Mouse (Mus musculus): ENCODE data around the gene Yaf2. TPM values are rescaled to one million over a fixed set of nuclear protein-coding genes. Genes with fewer than 3 reads are reported as not detected.

The Yaf2 gene
- total RNA-seq, 2 experiments from 2014 or later: 101 to 102 TPM

GRCm38 (mm10) chr15:93298197-93298596 lies 38.5 kb downstream of the Yaf2 start:
- no peak for DNase-seq (ENCODE audit: low spot score in 2 of 2)
- intact Hi-C loops (cut with DNase I): no loop called here

GRCm38 (mm10) chr15:93294483-93294882 lies 42.3 kb downstream of the Yaf2 start:
- intact Hi-C loops (cut with DNase I): no loop called here
- DNase-seq (ENCODE audit: low spot score in 2 of 2): no peak

- no peak for DNase-seq (ENCODE audit: low spot score in 2 of 2)
- intact Hi-C loops (cut with DNase I): no loop called here
These were observed 48.4 kb downstream of the Yaf2 start for GRCm38 (mm10) chr15:93288321-93288720.

GRCm38 (mm10) chr15:93287628-93288027 lies 49.1 kb downstream of the Yaf2 start:
- intact Hi-C loops (cut with DNase I): no loop called here
- no peak for DNase-seq (ENCODE audit: low spot score in 2 of 2)

- intact Hi-C loops (cut with DNase I): no loop called here
- no peak for DNase-seq (ENCODE audit: low spot score in 2 of 2)
These were observed 51.5 kb downstream of the Yaf2 start for GRCm38 (mm10) chr15:93285244-93285643.

- DNase-seq (ENCODE audit: low spot score in 2 of 2): no peak
- intact Hi-C loops (cut with DNase I): no loop called here
These were observed 52.4 kb downstream of the Yaf2 start for GRCm38 (mm10) chr15:93284326-93284725.

- DNase-seq (ENCODE audit: low spot score in 2 of 2): peak in 1 of 2 experiments; percentile 25
- intact Hi-C loops (cut with DNase I): no loop called here
These were observed 53.4 kb downstream of the Yaf2 start for GRCm38 (mm10) chr15:93283349-93283748.

- peak in 1 of 2 experiments; percentile 9 for DNase-seq (ENCODE audit: low spot score in 2 of 2)
- intact Hi-C loops (cut with DNase I): loop anchor here (5.0 kb wide), 2 partner anchors 61 to 121 kb away; partner anchors contain the start of genes Pphln1, Yaf2 and Zcrb1
These were observed 60.5 kb downstream of the Yaf2 start for GRCm38 (mm10) chr15:93276276-93276675.

- peak in 1 of 2 experiments; percentile 40 for DNase-seq (ENCODE audit: low spot score in 2 of 2)
- intact Hi-C loops (cut with DNase I): loop anchor here (5.0 kb wide), 2 partner anchors 62 to 122 kb away; partner anchors contain the start of genes Pphln1, Yaf2 and Zcrb1
These were observed 61.1 kb downstream of the Yaf2 start for GRCm38 (mm10) chr15:93275623-93276022.

- intact Hi-C loops (cut with DNase I): loop anchor here (5.0 kb wide), 2 partner anchors 62 to 122 kb away; partner anchors contain the start of genes Pphln1, Yaf2 and Zcrb1
These were observed 61.8 kb downstream of the Yaf2 start, which contains the start of gene Gxylt1 for GRCm38 (mm10) chr15:93274679-93275583. Gxylt1 (minus strand) TSS chr15:93275179.

GRCm38 (mm10) chr15:93273788-93274678 lies 62.7 kb downstream of the Yaf2 start:
- intact Hi-C loops (cut with DNase I): no loop called here
- no peak for DNase-seq (ENCODE audit: low spot score in 2 of 2)

More at GRCm38 (mm10) chr15:93274679-93275583, 61.8 kb downstream of the Yaf2 start, which contains the start of gene Gxylt1:
- DNase-seq (ENCODE audit: low spot score in 2 of 2): peak; percentile 98

GRCm38 (mm10) chr15:93272948-93273347 lies 63.8 kb downstream of the Yaf2 start:
- intact Hi-C loops (cut with DNase I): no loop called here
- DNase-seq (ENCODE audit: low spot score in 2 of 2): no peak

- no peak for DNase-seq (ENCODE audit: low spot score in 2 of 2)
- intact Hi-C loops (cut with DNase I): no loop called here
These were observed 66.4 kb downstream of the Yaf2 start for GRCm38 (mm10) chr15:93270289-93270855.

- intact Hi-C loops (cut with DNase I): loop anchor here (5.0 kb wide), 2 partner anchors 168 to 308 kb away; no protein-coding TSS in a partner anchor
- no peak for DNase-seq (ENCODE audit: low spot score in 2 of 2)
These were observed 67.2 kb downstream of the Yaf2 start for GRCm38 (mm10) chr15:93269572-93269971.

- intact Hi-C loops (cut with DNase I): loop anchor here (5.0 kb wide), 2 partner anchors 169 to 309 kb away; no protein-coding TSS in a partner anchor
- DNase-seq (ENCODE audit: low spot score in 2 of 2): no peak
These were observed 68.7 kb downstream of the Yaf2 start for GRCm38 (mm10) chr15:93268001-93268400.

GRCm38 (mm10) chr15:93267479-93267878 lies 69.3 kb downstream of the Yaf2 start:
- DNase-seq (ENCODE audit: low spot score in 2 of 2): no peak
- intact Hi-C loops (cut with DNase I): loop anchor here (5.0 kb wide), 2 partner anchors 170 to 310 kb away; no protein-coding TSS in a partner anchor

- intact Hi-C loops (cut with DNase I): loop anchor here (5.0 kb wide), 2 partner anchors 171 to 311 kb away; no protein-coding TSS in a partner anchor
- no peak for DNase-seq (ENCODE audit: low spot score in 2 of 2)
These were observed 70.4 kb downstream of the Yaf2 start for GRCm38 (mm10) chr15:93266361-93266760.

- DNase-seq (ENCODE audit: low spot score in 2 of 2): peak; percentile 49 to 79
- intact Hi-C loops (cut with DNase I): loop anchor here (5.0 kb wide), 2 partner anchors 172 to 312 kb away; no protein-coding TSS in a partner anchor
These were observed 71.0 kb downstream of the Yaf2 start for GRCm38 (mm10) chr15:93265728-93266127.

- no peak for DNase-seq (ENCODE audit: low spot score in 2 of 2)
- intact Hi-C loops (cut with DNase I): loop anchor here (5.0 kb wide), 2 partner anchors 172 to 312 kb away; no protein-coding TSS in a partner anchor
These were observed 71.5 kb downstream of the Yaf2 start for GRCm38 (mm10) chr15:93265231-93265630.
